Mouse (Mus musculus): ENCODE measurements around the gene Asna1. TPM values are rescaled to one million over a fixed set of nuclear protein-coding genes. Genes with fewer than 3 reads are reported as not detected.
A peak's percentile ranks its signal among the peaks of the same experiment; 100 is the strongest.

Gene Asna1
- total and polyA plus RNA-seq, 3 experiments, result 109 to 127 (median 119) TPM

DNA sequence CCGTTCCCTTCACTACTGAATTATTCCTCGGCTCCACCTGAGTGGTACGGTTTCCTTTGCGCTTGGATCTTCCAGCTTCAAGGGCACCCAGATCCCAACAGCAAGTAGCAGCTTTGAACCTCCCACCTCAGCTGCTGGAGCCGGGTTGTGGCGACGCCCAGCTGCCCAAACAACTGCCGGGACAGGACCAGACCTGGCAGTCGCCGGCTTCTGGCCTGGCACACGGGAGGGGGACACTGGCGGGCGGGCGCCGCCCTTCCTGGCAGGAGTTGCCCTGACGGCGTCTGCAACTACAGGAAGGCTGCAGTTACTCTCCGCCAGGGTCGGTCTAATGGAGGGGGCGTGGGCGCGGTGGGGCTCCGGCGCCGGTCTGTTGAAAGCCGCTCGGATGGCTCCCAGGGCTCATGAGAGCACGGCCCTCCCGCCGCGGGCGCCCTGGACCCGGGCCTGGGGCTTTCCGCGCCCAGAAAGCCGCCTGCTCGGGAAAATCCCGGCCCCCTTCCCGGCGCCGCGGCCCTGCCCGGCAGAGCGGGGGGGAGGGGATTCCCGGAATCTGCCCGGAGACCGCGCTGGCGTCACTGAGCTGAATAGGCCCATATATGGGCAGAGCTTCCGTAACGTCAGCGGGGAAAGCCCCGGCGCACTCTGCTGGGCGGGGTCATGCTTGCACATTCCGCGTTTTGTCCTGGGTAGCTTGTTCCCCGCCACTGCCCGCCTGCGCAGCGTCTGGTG is 48.9 kb downstream of the Asna1 start:
- peaks cover 20 to 31% of the 10 kb centered on the region in 2 experiments for H3K36me3 ChIP-seq (replicated peaks in 1 of 2; ENCODE audit: control insufficient read depth in 1 of 2, insufficient read depth in 1 of 2, low read length in 1 of 2)
- peak overlapping the region; percentile 98 for H3K4me2 ChIP-seq (ENCODE audit: insufficient read depth, low read depth, poor library complexity, severe bottlenecking)
- in situ Hi-C loops (cut with MboI; ENCODE audit: low pct_ligation_motif_present, low pct_unique_long_range_greater_than_20kb, low sequenced_read_pairs) (no loop called here), dilution Hi-C loops (cut with MboI; ENCODE audit: extremely low pct_ligation_motif_present, extremely low pct_unique_long_range_greater_than_20kb, low sequenced_read_pairs) (no loop called here)
- TF ChIP-seq MXI1 (IDR thresholded peaks at IDR 0.05; ENCODE audit: low read depth, low read length) (peak; percentile 91), CTCF (conservative IDR thresholded peaks at IDR 0.05 in 1 of 2, IDR thresholded peaks at IDR 0.05 in 1 of 2; ENCODE audit: low read depth in 2 of 2, low read length in 2 of 2) (0 out of 4 replicates have a peak, but pooled peaks of 1 of the 2 experiments have one; percentile 1), RCOR1 (conservative IDR thresholded peaks at IDR 0.05; ENCODE audit: low read depth, low read length) (peak; percentile 78), E2F4 (IDR thresholded peaks at IDR 0.05; ENCODE audit: insufficient replicate concordance, low read depth, low read length) (no peak), NRF1 (IDR thresholded peaks at IDR 0.05; ENCODE audit: low read depth, low read length) (peak; percentile 78), UBTF (IDR thresholded peaks at IDR 0.05; ENCODE audit: low read depth, low read length) (peak; percentile 95), POLR2AphosphoS2 (IDR thresholded peaks at IDR 0.05; ENCODE audit: low read depth, low read length) (no peak; the same call in 1 of the 2 replicates), PAX5 (IDR thresholded peaks at IDR 0.05; ENCODE audit: low read length) (no peak), JUN (IDR thresholded peaks at IDR 0.05; ENCODE audit: insufficient read depth, low read depth, low read length) (no peak), MEF2A (IDR thresholded peaks at IDR 0.05; ENCODE audit: borderline replicate concordance, low read depth, low read length) (peak; percentile 93), CHD1 (IDR thresholded peaks at IDR 0.05; ENCODE audit: low read depth, low read length) (no peak; the same call in 1 of the 2 replicates), USF1 (IDR thresholded peaks at IDR 0.05; ENCODE audit: low read depth, low read length) (no peak), KAT2A (IDR thresholded peaks at IDR 0.05; ENCODE audit: insufficient replicate concordance, low read length) (peak; percentile 86), RAD21 (IDR thresholded peaks at IDR 0.05; ENCODE audit: low read depth, low read length) (no peak), IRF4 (IDR thresholded peaks at IDR 0.05; ENCODE audit: low read depth, low read length) (peak; percentile 84), MYC (IDR thresholded peaks at IDR 0.05; ENCODE audit: low read depth, low read length) (no peak), MAZ (IDR thresholded peaks at IDR 0.05; ENCODE audit: low read depth, low read length) (peak; percentile 98), MAFK (IDR thresholded peaks at IDR 0.05; ENCODE audit: insufficient replicate concordance, low read length) (peak; percentile 65; the same call in 1 of the 2 replicates), EP300 (IDR thresholded peaks at IDR 0.05; ENCODE audit: low read length) (no peak), TCF12 (IDR thresholded peaks at IDR 0.05; ENCODE audit: low read depth, low read length) (peak; percentile 94), ZNF384 (IDR thresholded peaks at IDR 0.05; ENCODE audit: low read depth, low read length) (0 out of 2 replicates have a peak, but pooled peaks have one; percentile 33), GABPA (IDR thresholded peaks at IDR 0.05; ENCODE audit: insufficient replicate concordance, low read depth, low read length) (no peak), HCFC1 (IDR thresholded peaks at IDR 0.05; ENCODE audit: low read depth, low read length) (peak; percentile 64), BHLHE40 (IDR thresholded peaks at IDR 0.05; ENCODE audit: low read depth, low read length) (peak; percentile 81), MAX (IDR thresholded peaks at IDR 0.05; ENCODE audit: low read length) (peak; percentile 48), SMC3 (IDR thresholded peaks at IDR 0.05; ENCODE audit: low read depth, low read length) (peak; percentile 40), ZMIZ1 (IDR thresholded peaks at IDR 0.05; ENCODE audit: low read depth, low read length) (peak; percentile 89), ZC3H11A (IDR thresholded peaks at IDR 0.05; ENCODE audit: low read depth, low read length) (no peak), POLR2A (IDR thresholded peaks at IDR 0.05; ENCODE audit: low read depth, low read length) (peak; percentile 79; the same call in 1 of the 2 replicates), SIN3A (IDR thresholded peaks at IDR 0.05; ENCODE audit: low read length) (peak; percentile 96), ETS1 (conservative IDR thresholded peaks at IDR 0.05; ENCODE audit: low read depth, low read length) (peak; percentile 97), CHD2 (IDR thresholded peaks at IDR 0.05; ENCODE audit: low read length) (peak; percentile 96), ZKSCAN1 (IDR thresholded peaks at IDR 0.05; ENCODE audit: borderline replicate concordance, low read depth, low read length) (peak; percentile 17; the same call in 1 of the 2 replicates), JUND (conservative IDR thresholded peaks at IDR 0.05; ENCODE audit: low read depth, low read length) (no peak), TBP (conservative IDR thresholded peaks at IDR 0.05; ENCODE audit: low read depth, low read length) (0 out of 2 replicates have a peak, but pooled peaks have one; percentile 56), ELF1 (IDR thresholded peaks at IDR 0.05; ENCODE audit: low read depth, low read length) (peak; percentile 81), NELFE (IDR thresholded peaks at IDR 0.05; ENCODE audit: low read depth, low read length) (peak; percentile 49; the same call in 1 of the 2 replicates), USF2 (conservative IDR thresholded peaks at IDR 0.05; ENCODE audit: low read depth, low read length) (no peak)
- DNase-seq (ENCODE audit: extremely low read depth), result peak; percentile 91
- peaks cover 0 to 22% of the 10 kb centered on the region in 2 experiments; a peak in 2 of 4 replicates for H3K4me1 ChIP-seq (ENCODE audit: control insufficient read depth in 1 of 2, insufficient read depth in 2 of 2)
- H3K9me3 ChIP-seq (replicated peaks; ENCODE audit: low read length), result no peaks in the 10 kb centered on the region
- peak overlapping the region; percentile 93 for H3K27ac ChIP-seq (ENCODE audit: insufficient read depth, low read depth)
- peaks cover 20% of the 10 kb centered on the region for H3K79me2 ChIP-seq (replicated peaks; ENCODE audit: control insufficient read depth, extremely low read depth, insufficient read depth, poor library complexity, severe bottlenecking)
- H3K4me3 ChIP-seq (replicated peaks in 1 of 3; ENCODE audit: low read depth in 2 of 3, low read length in 2 of 3, poor library complexity in 1 of 3), result peak overlapping the region; percentile 82 to 94 (median 92)
- no peaks in the 10 kb centered on the region for H3K27me3 ChIP-seq (replicated peaks)
- H3K9ac ChIP-seq (ENCODE audit: insufficient read depth, low read depth), result peak overlapping the region; percentile 81
